Mouse (Mus musculus) inflammation-experienced regulatory T-cells, adult 6 months (primary cell): ENCODE results near the gene Phf21a. TPM values are rescaled to one million over a fixed set of nuclear protein-coding genes. Genes with fewer than 3 reads are reported as not detected.

ENCODE experiments used
- ATAC-seq: one replicate; pipeline ENCODE4 v1.8.0; 2017
- polyA plus RNA-seq, 3 experiments: library from polyadenylated mRNA; unstranded; fragments of 100-300 nt; shearing (Covaris generic); gene quantifications; one replicate each; pipeline ENCODE4 v1.2.1; 2017

Phf21a gene
- polyA plus RNA-seq, 3 experiments from 2014 or later: 44.3 to 68.5 (median 54.2) TPM

DNA sequence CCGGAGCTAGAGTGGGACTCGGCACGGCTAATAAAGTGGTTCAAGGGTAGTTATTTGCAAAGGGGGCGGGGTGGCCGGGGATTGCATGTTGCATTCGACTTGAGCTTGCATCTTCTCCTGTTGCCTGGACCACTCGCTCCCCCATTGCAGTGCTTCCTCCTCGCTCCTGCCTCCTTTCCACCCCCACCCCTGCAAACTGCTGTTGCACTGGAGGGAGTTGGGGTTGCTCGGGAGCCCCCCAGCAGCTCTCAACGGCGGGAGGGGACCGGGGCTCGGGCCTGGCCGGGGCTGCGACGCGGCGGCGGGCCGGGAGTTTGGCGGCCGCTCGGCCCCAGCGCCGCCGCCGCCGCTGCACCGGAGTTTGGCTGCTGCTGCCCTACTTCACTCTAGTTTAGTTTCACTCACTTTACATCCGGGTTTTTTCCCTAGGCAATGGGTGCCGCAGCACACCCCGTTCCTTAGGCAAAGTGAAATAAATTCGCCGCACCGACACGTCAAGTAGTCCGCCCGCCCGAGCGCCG lies 90.1 kb downstream of the Phf21a start:
- peak; percentile 63 for ATAC-seq

DNA sequence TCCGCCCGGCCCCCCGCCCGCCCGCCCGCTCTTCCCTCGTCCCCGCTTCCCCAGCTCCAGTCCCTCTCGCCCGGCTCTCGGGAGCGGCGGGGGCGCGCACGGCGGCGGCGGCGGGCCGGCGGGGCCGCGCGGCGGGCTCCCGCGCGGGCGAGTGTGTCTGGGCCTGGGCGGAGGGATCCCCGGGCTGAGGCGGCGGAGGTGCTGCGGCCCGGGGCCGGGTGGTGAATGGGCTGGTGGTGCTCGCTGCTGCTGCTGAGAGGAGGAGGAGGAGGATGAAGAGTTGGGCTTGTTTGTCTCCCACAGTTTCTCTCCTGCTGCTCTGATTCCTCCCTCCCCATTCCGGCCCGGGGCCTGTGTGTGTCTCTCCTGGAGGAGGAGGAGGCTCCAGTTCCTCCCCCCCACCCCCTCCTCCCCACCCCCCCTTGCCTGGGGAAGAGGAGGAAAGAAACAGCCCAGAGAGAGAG lies 90.7 kb downstream of the Phf21a start:
- ATAC-seq: peak; percentile 65

DNA sequence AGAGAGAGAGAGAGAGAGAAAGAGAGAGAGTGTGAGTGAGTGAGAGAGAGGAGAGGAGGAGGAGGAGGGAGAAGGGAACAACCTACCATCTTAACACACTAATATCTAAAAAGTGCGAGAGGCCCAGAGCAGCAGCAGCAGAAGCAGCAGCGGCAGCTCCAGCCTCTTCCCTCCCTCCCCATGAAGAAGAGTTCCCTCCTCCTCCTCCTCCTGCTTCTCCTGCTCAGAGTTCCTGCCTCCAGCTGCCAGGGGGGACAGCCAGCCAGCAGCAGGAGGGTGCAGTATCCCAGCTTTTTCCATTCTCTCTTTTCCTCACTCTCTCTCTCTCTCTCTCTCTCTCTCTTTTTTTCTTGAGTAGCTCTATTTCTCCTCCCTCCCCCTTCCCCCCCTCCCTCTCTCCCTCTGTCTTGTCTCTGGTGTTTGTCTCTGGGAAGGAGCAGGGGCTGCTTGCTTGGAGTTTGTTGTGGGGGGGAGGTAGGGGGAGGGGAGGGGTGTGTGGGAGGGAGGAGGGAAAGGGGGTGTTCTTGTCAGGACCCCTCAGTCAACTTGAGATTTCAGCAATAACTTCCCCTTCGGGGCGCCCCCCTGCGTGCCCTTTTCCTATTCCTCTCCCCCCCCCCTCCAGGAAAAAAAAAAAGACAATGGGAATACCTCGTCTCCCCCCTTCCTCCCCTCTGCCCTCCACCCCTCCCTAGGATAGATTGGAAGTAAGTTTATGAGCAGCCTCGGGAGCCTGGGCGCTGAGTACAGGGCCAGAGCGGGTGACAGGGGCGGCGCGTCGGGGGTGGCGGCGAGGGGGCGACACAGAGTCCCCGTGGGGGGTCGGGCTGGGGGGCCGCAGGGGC lies 91.4 kb downstream of the Phf21a start:
- no peak for ATAC-seq

DNA sequence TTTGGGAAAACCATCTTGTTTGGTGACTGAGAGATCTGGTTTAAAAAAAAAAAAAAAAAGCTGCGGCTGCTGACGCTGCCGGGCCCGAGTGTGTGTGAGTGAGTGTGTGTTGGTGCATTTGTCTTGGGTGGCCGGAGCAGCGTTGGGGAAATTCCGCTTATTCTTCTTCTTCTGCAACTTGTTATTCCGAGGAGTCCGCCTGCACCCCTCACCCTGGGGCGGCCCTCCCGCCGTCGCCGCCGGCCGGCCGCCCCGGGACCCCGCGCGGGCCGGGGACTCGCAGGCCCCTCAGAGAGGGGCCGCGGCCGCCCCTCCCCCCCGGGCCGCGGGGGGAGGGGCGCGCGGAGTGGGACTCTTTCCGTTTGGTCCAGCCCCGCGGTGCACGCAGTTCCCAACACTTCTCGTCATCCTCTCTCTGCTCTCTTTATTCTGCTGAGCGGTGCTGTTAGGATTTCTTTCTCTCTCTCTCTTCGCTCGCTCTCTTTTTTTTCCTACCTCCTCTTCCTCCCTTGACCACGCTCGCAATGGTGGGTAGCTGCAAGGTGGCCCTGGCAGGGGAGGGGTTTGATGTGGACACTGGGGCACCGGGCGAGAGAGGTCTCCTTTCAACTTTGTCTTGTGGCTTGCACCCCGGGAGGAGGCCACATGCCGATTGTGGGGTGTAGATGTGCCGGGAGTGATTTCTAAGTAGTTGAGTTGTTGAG lies 92.3 kb downstream of the Phf21a start:
- ATAC-seq: peak; percentile 41

DNA sequence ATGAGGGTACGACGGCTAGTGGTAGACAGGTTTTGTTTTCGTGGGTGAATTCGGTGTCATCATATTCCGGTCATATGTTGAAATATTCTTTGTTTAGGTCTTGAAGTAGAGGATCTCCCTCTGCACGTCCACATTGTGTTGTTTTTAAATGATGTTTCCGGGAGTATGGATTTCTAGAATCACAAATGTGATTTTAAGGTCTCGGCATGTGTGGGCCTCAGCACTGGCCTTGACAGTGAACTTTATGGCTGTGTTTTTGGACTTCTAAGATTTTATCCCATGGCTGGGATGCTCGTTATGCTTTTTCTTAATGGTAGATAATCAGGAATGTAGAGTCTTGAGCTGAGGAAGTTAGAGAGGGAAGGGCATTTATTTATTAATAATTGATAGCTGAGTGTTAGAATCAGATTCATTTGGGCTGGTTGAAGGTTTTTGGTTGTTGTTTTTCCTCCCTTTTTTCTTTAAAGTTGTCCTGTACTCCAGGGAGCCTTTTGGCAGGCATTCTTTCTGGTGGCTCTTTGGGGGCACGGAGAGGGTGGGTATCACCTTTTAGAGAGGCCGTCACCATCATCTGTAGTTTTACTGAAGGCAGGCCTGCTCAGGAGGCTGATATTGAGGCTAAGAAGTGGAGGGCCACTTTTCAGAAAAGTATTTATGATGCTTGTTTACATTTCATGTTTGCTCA lies 93.0 kb downstream of the Phf21a start:
- ATAC-seq: no peak

DNA sequence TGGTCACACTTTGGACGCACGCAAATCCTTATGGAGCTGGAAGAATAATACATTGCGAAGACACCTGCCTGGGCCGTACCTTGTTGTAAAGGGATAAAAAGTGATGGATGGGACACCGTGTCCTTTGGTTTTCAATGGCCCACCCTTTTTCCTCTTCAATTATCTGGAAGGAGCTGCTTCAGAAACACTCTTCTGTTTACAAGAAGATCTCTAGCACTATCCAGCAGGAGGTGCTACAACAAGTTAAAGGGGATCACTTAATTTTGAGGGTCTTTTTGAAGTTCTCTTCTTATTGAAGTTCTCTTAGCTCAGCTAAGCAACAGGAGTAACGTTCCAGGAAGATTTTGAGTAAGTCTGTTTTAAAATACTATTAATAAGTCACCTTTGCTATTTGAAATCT lies 94.1 kb downstream of the Phf21a start:
- no peak for ATAC-seq

DNA sequence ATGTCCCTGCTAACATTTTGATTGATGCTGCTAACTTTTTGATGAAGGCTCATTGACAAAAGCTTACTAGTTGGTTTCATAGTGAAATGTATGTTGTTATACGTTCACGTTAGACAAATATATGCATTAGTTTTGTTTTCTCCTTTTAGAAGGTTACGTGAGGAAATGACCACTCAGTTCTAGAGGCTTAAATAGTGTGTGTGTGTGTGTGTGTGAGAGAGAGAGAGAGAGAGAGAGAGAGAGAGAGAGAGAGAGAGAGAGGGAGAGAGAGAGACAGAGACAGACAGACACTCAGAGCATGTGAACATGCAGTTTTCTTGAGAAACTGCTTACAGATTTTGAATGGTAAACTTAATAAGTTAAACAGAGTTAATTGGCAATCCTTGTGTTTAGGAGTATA lies 95.8 kb downstream of the Phf21a start:
- ATAC-seq: no peak

DNA sequence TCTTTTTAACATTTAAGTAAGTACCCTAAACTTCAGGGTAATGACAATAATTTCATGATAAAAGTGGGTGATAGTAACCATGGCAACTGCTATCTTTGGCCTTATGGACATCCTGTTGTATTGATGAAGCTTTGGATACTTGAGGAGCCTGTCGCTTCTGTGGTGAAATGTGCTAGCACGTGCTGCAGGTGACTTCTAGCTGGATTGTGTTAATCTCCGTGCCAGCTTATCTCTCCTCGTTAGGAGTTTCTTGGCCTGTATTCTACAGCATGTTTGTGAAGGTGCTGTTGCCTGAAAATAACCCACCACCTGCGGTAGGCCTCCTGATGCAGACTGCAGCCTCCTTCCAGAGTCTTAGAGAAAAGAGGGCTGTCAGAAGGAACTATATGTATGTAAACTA lies 98.0 kb downstream of the Phf21a start:
- ATAC-seq: no peak

DNA sequence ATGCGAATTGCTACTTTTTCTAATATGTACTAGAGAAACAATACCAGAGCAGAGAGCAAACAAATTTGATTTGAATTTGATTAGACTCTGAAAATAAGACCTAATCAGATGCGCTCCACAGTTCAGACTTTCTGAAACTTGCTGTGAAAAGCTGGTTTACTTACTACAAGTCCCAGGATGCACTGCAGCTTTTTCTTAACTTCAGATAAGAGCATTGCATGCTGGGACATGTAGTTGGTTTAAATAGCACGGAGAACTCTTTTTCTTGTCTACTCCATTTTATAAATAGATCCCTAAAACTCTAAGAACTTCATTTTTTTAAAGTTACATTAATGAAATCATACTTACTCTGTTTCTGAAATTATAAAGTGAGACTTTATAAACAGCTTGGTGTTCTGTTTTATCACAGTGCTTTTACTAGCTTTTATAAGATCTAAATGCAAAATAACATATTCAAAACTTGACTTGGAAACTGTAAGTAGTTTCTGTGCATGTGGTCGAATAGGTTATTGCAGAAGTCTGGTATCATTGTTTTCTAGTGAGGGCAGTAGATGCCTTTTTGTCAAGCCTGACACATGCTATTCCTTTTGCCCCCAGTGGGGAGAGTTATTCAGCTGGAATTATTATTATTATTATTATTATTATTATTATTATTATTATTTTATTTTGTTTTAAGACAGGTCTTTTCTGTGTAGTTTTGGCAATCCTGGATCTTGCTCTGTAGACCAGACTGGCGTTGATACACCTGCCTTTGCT lies 99.1 kb downstream of the Phf21a start:
- peak; percentile 93 for ATAC-seq

DNA sequence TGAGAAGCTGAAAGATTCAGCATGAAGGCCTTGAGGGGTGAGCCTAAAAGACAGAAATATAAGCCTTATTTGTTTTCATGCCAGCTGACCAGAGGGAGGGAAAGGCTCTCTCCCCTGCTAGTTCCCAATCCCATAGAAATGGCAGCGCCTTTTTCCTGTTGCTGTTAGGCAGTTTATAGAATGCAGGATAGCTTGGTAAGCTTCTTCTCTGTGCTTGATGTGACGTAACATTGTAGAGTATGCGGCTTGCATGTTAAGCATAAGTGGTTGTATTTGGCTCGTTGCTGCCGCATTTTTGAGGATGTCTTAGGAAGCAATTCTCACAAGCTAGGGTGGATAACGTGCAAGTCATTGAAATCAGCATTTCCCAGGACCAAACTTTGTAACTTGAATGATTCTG lies 105.2 kb downstream of the Phf21a start:
- ATAC-seq: no peak

DNA sequence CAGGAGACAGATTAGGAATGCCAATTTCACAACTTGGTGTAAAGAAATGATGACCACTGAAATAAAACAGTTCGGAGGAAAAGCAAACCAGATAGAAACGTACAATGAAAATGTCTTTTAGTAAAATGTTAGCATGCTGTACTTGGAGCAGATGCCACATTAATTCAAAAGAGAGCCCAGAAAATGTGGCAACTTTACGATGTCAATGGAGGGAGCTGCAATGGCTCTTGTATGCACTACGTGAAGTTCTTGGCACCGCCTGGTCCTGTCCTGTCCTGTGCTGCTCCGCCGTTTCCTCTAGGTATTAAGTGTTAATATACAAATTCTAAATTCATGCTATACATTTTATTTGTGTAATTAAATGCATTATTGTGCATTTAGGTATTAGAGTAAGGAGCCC lies 105.8 kb downstream of the Phf21a start:
- ATAC-seq: no peak

DNA sequence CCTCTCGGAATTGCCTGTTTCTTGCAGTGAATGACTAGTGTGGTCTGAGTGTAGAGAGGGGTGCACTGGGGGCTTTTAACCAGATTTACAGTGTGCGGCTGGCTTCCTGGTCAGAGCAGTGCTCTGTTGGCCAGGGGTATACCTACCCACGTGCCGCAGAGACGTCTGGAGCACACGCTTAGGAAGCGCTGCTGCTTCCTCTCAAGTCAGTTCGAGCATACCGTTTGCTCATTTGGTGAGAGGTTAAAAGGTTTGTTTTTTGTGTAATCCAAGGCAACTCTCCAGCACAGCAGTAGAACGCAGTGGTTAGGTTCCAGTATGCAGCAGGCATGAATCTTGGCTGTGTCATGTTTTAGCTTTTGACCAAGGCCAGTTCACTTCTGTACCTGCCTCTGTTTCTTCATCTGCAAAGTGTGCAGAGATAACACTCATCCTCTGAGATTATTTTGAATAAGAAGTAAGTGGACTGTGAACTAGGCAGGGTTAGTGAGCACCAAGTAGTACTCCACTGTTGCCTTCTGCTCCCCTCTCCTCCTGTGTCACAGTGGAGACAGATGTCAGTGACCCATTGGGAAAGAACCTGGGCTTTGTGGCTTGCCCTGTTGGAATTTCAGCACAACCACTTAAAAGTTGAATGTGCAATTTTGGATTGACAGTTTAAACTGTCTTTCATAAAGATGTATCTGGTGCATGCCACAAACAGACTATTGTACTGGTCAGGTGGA lies 106.8 kb downstream of the Phf21a start:
- no peak for ATAC-seq

DNA sequence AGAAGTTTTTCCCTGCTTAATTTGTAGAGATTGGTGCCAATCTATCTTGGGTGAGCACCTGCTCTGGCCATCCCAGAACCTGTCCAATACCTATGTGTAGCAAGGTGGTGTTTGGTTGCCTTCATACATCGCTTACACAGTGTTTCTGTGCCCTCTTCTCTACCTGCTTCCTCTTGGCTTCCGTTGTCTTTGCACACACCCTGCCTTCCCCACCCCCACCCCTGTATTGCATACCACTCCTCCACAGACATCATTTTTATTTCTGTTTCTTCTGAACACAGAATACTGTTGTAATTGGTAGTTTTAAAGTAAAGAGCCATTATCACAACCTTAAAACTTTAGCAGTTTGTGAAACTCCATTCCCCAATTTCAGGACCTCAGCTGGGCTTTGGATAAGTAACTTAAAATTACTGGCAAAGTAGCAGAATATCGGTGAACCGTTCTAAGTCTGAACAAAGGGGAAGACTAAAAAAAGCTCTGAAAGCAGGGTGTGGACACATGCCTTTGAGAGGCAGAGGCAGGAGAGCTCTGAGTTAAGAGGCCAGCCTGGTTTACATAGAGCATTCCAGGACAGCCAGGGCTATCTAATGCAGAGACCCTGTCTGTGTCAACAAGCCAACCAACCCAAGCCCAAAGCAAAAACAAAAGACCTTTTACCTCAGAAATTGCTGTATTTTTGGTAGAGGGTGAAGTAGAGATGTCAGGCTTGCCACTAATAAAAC lies 109.6 kb downstream of the Phf21a start:
- ATAC-seq: peak; percentile 59

DNA sequence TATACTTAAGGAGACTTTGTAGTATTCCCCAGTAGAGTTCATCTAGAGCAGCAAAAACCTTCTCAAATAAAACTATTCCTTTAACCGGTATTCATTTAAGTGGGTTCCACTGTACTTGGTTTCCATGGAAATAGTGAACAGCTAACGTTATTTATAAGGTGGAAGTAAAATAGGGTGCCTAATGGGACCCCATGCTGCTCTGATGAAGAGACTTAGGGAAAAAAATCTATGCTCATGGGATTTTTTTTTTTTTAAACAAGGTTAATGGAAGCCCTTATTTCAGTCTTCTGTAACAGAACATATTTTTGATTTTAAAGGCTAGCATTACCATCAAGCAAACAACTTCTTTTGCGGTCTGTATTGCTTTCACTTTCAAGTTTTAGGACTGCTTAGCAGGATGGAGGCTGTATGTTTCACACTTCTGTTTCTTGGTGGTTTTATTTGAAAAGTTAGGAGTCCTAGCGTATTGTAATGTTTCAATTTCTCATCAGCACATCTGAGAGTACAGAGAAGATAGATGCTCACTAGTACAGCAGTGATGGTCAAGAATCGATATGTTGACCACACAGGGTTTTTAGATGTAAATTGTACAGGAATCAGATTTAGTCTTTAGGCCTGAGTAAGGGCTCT lies 112.2 kb downstream of the Phf21a start:
- peak; percentile 79 for ATAC-seq

DNA sequence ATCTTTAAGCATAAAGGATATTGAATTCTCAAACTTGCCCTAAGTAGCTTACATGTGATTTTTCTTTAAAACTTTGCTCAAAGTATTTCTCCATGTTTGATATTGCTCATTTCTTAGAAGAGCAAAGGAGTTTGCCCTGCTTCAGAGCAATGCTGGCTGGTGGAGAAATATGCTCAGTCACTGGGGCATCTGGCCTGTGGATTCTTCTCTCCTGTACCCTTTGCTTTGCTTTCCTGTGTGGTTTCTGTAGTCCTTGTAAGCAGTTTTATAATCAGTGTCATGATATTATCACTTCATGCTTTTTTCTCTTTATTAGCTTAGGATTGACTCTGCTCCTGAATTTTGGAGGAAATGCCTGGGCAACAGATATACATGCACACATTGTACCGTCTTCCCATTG lies 117.5 kb downstream of the Phf21a start:
- ATAC-seq: no peak

DNA sequence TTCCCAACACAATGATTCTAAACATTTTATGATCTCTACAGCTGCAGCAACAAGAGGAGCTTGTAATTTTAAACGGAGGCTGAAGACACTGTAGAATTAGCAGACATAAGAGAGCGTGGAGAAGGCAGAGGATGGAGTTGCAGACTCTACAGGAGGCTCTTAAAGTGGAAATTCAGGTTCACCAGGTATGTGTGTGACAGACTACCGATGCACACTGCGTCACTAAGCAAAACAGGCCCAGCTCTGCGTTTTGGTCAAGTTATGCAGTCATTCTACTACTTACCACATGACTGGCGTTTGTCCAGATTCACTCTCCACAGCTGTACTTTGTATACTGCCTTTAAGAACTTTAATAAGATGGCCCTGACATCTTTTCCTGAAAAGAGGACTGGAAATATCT lies 128.5 kb downstream of the Phf21a start:
- ATAC-seq: no peak

DNA sequence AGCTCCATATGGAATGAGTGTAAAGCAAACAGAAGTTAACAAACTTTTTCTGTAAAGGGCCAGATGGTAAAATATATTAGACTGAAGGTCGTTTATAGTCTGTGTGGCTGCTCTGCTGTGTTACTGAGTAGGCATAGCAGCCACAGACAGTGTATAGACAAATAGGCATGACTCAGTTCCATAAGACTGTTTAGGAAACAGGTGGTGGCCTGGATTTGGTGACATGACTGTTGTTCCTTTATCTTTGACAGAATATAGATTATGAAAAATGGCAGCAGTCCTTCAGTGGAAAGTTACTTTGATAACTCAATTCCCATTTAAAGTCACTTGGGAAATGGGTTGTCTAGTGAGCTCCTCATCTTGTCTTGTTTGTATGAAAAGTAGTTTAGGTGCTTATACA lies 132.7 kb downstream of the Phf21a start:
- no peak for ATAC-seq

DNA sequence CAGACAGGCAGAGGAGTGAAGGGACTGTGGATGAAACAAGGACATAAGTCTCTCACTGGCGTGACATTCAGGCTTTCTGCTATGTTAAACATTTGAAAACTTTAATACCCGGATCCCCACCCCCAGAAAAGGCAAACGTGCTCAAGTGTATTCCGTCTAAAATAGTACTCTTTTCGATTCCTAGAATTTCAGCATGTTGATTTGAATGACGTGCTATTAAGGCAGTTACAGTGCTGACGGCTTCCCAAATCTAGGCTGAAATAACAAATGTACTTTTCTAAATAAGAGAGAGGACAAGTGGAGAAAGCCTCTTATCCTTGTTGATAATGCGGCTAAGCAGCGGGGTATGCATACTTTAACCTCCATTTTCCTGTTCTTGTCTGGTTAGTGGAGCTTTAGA lies 137.1 kb downstream of the Phf21a start:
- no peak for ATAC-seq

DNA sequence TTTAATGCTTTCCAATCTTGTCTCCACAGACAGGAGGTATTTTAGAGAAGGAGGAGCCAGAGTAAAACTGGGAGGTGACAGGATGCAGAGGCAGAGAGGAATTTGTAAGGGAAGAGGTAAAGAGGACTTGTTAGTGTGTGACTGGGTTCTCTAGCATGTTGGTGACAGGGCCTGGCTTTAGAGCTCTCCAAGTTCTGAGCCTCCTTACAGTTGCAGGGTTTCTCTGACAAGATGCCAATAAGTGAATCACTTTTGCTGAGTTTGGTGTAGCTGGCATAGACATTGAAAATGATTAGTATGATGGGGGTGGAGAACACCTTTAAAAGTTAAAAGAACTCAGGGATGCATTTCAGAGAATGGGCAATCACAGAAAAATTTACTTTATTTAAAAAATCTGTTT lies 138.8 kb downstream of the Phf21a start:
- no peak for ATAC-seq

DNA sequence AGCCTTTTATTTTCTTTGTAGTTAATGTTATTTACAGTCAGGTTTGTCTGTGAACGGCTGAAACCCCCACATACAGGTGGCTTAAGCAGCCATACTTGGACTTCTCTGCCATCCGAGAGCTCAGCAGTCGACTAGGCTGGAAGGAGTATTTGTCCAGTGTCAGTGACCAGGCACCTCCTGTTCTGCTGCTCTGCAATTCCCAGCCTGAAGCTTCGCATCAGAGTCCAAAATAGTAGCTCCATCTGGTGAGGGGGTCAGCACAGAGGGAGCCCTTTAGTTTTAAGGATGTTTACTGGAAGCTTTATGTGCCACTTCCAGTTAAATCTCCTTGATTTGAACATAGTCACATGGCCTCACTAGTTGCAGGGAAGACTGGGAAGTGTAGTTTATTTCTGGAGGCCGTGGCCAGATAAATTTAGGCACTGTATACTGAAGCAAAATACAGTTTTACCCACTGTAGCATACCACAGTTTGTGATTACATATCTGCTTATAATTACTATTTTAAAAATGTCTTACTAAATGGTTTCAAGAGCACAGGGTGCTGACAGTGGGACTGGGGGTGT lies 141.9 kb downstream of the Phf21a start:
- ATAC-seq: no peak
